Comparison of ENCODE assay signal across 9 mouse cellular contexts in genomic region chr19:43630466-43631251, GRCm38 (mm10). TPM values are rescaled to one million over a fixed set of nuclear protein-coding genes. Genes with fewer than 3 reads are reported as not detected.
A peak's percentile ranks its signal among the peaks of the same experiment; 100 is the strongest.
DNase-seq lines count a peak whose midpoint lies in the region; TF ChIP-seq lines count a peak whose summit lies in the region.
"Had no signal": no experiment of that assay in that cellular context is flagged by ENCODE, and none has a peak within 500 bp of the region (broad histone marks: within the 10 kb centered on the region; RNA-seq: fewer than 3 reads in every experiment).

No protein-coding gene starts in this region.

- no peak for TF ChIP-seq POLR2A in cerebellum, adult 2 months (IDR thresholded peaks at IDR 0.05; ENCODE audit: borderline replicate concordance, insufficient read depth, low read length)
- TF ChIP-seq POLR2A in testis, adult 2 months (IDR thresholded peaks at IDR 0.05; ENCODE audit: control insufficient read depth, low read depth, low read length) = no peak

- 28% methylated on average over 12 of the region's 12 CpGs for WGBS in cerebellum, adult 2 months
- WGBS in limb, embryonic 10.5 days = 26% methylated on average over 12 of the region's 12 CpGs

- H3K4me1 ChIP-seq in cerebellum, adult 2 months (ENCODE audit: control insufficient read depth, insufficient read depth, low read length) = no peaks in the 10 kb centered on the region
- H3K4me1 ChIP-seq in limb, embryonic 10.5 days = peaks cover 6% of the 10 kb centered on the region; the same call in 1 of the 2 replicates
- peaks cover 3% of the 10 kb centered on the region; the same call in 1 of the 2 replicates for H3K4me1 ChIP-seq in testis, adult 2 months (ENCODE audit: control insufficient read depth, insufficient read depth, low read length)

- DNase-seq in 3134 (ENCODE audit: extremely low read depth, insufficient read length, low spot score) (peak; percentile 77), MEL-GATA-1-ER (ENCODE audit: extremely low read depth, low read depth) (peak; percentile 90)
- DNase-seq in cerebellum, adult 2 months = peak; percentile 68 to 76
- peak; percentile 53 to 73 for DNase-seq in frontal cortex, postnatal 14 days (ENCODE audit: low spot score in 2 of 2)
- DNase-seq in kidney, adult 18-20 months = peak; percentile 86
- DNase-seq in limb, embryonic 10.5 days (ENCODE audit: low spot score) = peak; percentile 85
- DNase-seq in naive thymus-derived CD4-positive, alpha-beta T cell, adult 2 months (ENCODE audit: low read depth) = peak; percentile 88

- no peaks in the 10 kb centered on the region for H3K27me3 ChIP-seq in cerebellum, adult 2 months (ENCODE audit: control insufficient read depth, insufficient read depth, low read length)
- H3K27me3 ChIP-seq in limb, embryonic 10.5 days (ENCODE audit: low read depth, poor library complexity, severe bottlenecking) = peaks cover 28% of the 10 kb centered on the region; the same call in 1 of the 2 replicates
- no peaks in the 10 kb centered on the region for H3K27me3 ChIP-seq in testis, adult 2 months (ENCODE audit: control insufficient read depth, insufficient read depth, low read length)

- peak; percentile 90 for TF ChIP-seq CTCF in cerebellum, adult 2 months (IDR thresholded peaks at IDR 0.05; ENCODE audit: borderline replicate concordance, insufficient read depth, low read depth, low read length)
- TF ChIP-seq CTCF in testis, adult 2 months (IDR thresholded peaks at IDR 0.05; ENCODE audit: control insufficient read depth, insufficient read depth, insufficient replicate concordance, low read depth, low read length) = peak; percentile 78

- H3K9me3 ChIP-seq in limb, embryonic 10.5 days (replicated peaks) = no peaks in the 10 kb centered on the region
- H3K9me3 ChIP-seq: hindbrain, embryonic 15.5 days had no signal

- no peak overlapping the region for H3K27ac ChIP-seq in cerebellum, adult 2 months (ENCODE audit: insufficient read depth, low read length)
- no peak overlapping the region for H3K27ac ChIP-seq in limb, embryonic 10.5 days
- no peak overlapping the region for H3K27ac ChIP-seq in testis, adult 2 months (ENCODE audit: control insufficient read depth, insufficient read depth, low read depth, low read length)
- H3K27ac ChIP-seq: hindbrain, embryonic 15.5 days had no signal

- no peaks in the 10 kb centered on the region for H3K36me3 ChIP-seq in limb, embryonic 10.5 days
- H3K36me3 ChIP-seq in testis, adult 2 months (ENCODE audit: control insufficient read depth, insufficient read depth, low read length) = no peaks in the 10 kb centered on the region
- H3K36me3 ChIP-seq: hindbrain, embryonic 15.5 days had no signal

- no peak overlapping the region for H3K4me3 ChIP-seq in cerebellum, adult 2 months (replicated peaks; ENCODE audit: insufficient read depth, low read depth, low read length)
- H3K4me3 ChIP-seq in limb, embryonic 10.5 days = no peak overlapping the region
- no peak overlapping the region for H3K4me3 ChIP-seq in testis, adult 2 months (ENCODE audit: control insufficient read depth, low read depth, low read length)
- H3K4me3 ChIP-seq: hindbrain, embryonic 15.5 days had no signal

RNA-seq across cellular contexts. Expression of gene Nkx2-3, which starts 18.5 kb away (rescaled TPM):
- polyA plus RNA-seq in cerebellum, adult 2 months (2012; rRNA removed) = not detected in 2 replicates
- 0.65 TPM in 1 of 2 replicates, not detected in the other for polyA plus RNA-seq in limb, embryonic 10.5 days (2016; fragmentation: Nextera tagmentation; extraction: Ambion mirVana)
- polyA plus RNA-seq in testis, adult 2 months (2012; rRNA removed) = 0.06 TPM in 1 of 2 replicates, not detected in the other

RNA-seq across cellular contexts. Expression of gene Slc25a28, which starts 44.0 kb away (rescaled TPM):
- 109 and 110 TPM in 2 replicates for polyA plus RNA-seq in cerebellum, adult 2 months (2012; rRNA removed)
- 10.8 and 12.7 TPM in 2 replicates for polyA plus RNA-seq in limb, embryonic 10.5 days (2016; fragmentation: Nextera tagmentation; extraction: Ambion mirVana)
- 101 and 103 TPM in 2 replicates for polyA plus RNA-seq in testis, adult 2 months (2012; rRNA removed)

RNA-seq across cellular contexts. Expression of gene Entpd7, which starts 58.8 kb away (rescaled TPM):
- 10.8 and 11.7 TPM in 2 replicates for polyA plus RNA-seq in cerebellum, adult 2 months (2012; rRNA removed)
- 9.4 and 12.7 TPM in 2 replicates for polyA plus RNA-seq in limb, embryonic 10.5 days (2016; fragmentation: Nextera tagmentation; extraction: Ambion mirVana)
- polyA plus RNA-seq in testis, adult 2 months (2012; rRNA removed) = 1.5 and 1.6 TPM in 2 replicates
